Comparison of ENCODE assay signal across 25 mouse cellular contexts in the genomic region with DNA sequence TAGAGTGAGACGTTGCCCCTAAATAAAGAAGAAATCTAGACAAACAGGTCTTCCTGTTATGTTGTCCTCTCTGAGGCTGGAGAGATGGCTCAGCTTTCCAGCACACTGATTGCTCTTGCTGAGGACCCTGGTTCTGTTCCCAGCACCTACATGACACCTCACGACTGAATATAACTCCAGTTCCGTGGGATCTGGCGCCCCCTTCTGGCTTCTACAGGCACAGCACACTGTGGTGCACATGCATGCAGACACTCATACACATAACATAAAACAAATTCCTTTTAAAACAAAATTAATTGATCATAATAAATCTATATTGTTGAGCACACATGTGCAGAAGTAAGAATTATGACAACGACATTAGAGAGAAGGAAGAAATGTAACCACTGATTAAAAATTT. TPM values are rescaled to one million over a fixed set of nuclear protein-coding genes. Genes with fewer than 3 reads are reported as not detected.
DNase-seq lines count a peak whose midpoint lies in the region; TF ChIP-seq lines count a peak whose summit lies in the region.
"Had no signal": no experiment of that assay in that cellular context is flagged by ENCODE, and none has a peak within 500 bp of the region (broad histone marks: within the 10 kb centered on the region; RNA-seq: fewer than 3 reads in every experiment).

No protein-coding gene starts in this region.

- H3K27me3 ChIP-seq in testis, adult 2 months (ENCODE audit: control insufficient read depth, insufficient read depth, low read length) = no peaks in the 10 kb centered on the region
- H3K27me3 ChIP-seq: CH12.LX; embryonic facial prominence, embryonic 13.5 days; forebrain, embryonic 12.5 days; hindbrain, embryonic 13.5 days had no signal

- H3K4me3 ChIP-seq in layer of hippocampus, adult 2 months = no peak overlapping the region
- H3K4me3 ChIP-seq in testis, adult 2 months (ENCODE audit: control insufficient read depth, low read depth, low read length) = no peak overlapping the region
- H3K4me3 ChIP-seq: embryonic facial prominence, embryonic 13.5 days; forebrain, embryonic 12.5 days; gastrocnemius, adult 2 months; hindbrain, embryonic 13.5 days had no signal

- H3K4me1 ChIP-seq in testis, adult 2 months (ENCODE audit: control insufficient read depth, insufficient read depth, low read length) = no peaks in the 10 kb centered on the region
- H3K4me1 ChIP-seq: embryonic facial prominence, embryonic 13.5 days; forebrain, embryonic 12.5 days; hindbrain, embryonic 13.5 days had no signal

- peak; percentile 40 for TF ChIP-seq CTCF in layer of hippocampus, adult 2 months (conservative IDR thresholded peaks at IDR 0.05)
- TF ChIP-seq CTCF in testis, adult 2 months (IDR thresholded peaks at IDR 0.05; ENCODE audit: control insufficient read depth, insufficient read depth, insufficient replicate concordance, low read depth, low read length) = peak; percentile 82; the same call in 1 of the 2 replicates
- TF ChIP-seq CTCF in brain, embryonic 14.5 days (IDR thresholded peaks at IDR 0.05; ENCODE audit: borderline replicate concordance, extremely low read depth, insufficient read depth, insufficient read length) = peak; percentile 7; the same call in 1 of the 2 replicates

- DNase-seq in layer of hippocampus, adult 2 months (ENCODE audit: low spot score in 2 of 2) = no peak
- DNase-seq in layer of hippocampus, postnatal 10 days (ENCODE audit: low spot score in 2 of 2) = no peak
- no peak for DNase-seq in testis, postnatal 10 days (ENCODE audit: low spot score)
- no peak for DNase-seq in brain, embryonic 14.5 days (ENCODE audit: low read depth)
- DNase-seq in kidney, adult 9 months = no peak
- DNase-seq: adrenal gland, postnatal 14 days; cerebellum, adult 18-20 months; cerebellum, adult 9-11 months; cerebellum, postnatal 36 days; forebrain, postnatal 0 days; gastrocnemius, adult 2 months; gastrocnemius, postnatal 25 days; heart, postnatal 10 days had no signal

- no peak for TF ChIP-seq POLR2A in testis, adult 2 months (IDR thresholded peaks at IDR 0.05; ENCODE audit: control insufficient read depth, low read depth, low read length)
- TF ChIP-seq POLR2A in brain, embryonic 14.5 days (IDR thresholded peaks at IDR 0.05; ENCODE audit: borderline replicate concordance, extremely low read depth, insufficient read depth, insufficient read length, poor library complexity, severe bottlenecking) = no peak

- no peaks in the 10 kb centered on the region for H3K36me3 ChIP-seq in testis, adult 2 months (ENCODE audit: control insufficient read depth, insufficient read depth, low read length)
- H3K36me3 ChIP-seq: embryonic facial prominence, embryonic 13.5 days; forebrain, embryonic 12.5 days; G1E; hindbrain, embryonic 13.5 days had no signal

- H3K27ac ChIP-seq in layer of hippocampus, adult 2 months = no peak overlapping the region
- H3K27ac ChIP-seq in testis, adult 2 months (ENCODE audit: control insufficient read depth, insufficient read depth, low read depth, low read length) = no peak overlapping the region
- H3K27ac ChIP-seq: embryonic facial prominence, embryonic 13.5 days; forebrain, embryonic 12.5 days; gastrocnemius, adult 2 months; hindbrain, embryonic 13.5 days; hindbrain, postnatal 0 days had no signal

RNA-seq across cellular contexts. Expression of gene Serpina9, which starts 8.9 kb away (rescaled TPM):
- total RNA-seq in layer of hippocampus, adult 2 months (2021) = not detected
- total RNA-seq in layer of hippocampus, postnatal 10 days (2021) = under 1 TPM in 1 of 2 experiments, not detected in 1; 0.21 TPM
- 0.91 and 1.0 TPM in 2 replicates for polyA plus RNA-seq in testis, adult 2 months (2012; rRNA removed)
- polyA plus RNA-seq in brain, embryonic 14.5 days (2012; rRNA removed) = 0.04 TPM in 1 of 2 replicates, not detected in the other
- total RNA-seq: adrenal gland, adult 18-20 months; gastrocnemius, adult 2 months; gastrocnemius, postnatal 25 days; granulocyte monocyte progenitor cell, adult 5-6 weeks; heart, postnatal 10 days; hematopoietic stem cell, adult 5-6 weeks; hindbrain, postnatal 0 days had no signal
- polyA plus RNA-seq: forebrain, embryonic 12.5 days; G1E; hindbrain, embryonic 13.5 days had no signal

RNA-seq across cellular contexts. Expression of gene Serpina11, which starts 14.9 kb away (rescaled TPM):
- not detected for total RNA-seq in layer of hippocampus, adult 2 months (2021)
- not detected for total RNA-seq in layer of hippocampus, postnatal 10 days (2021)
- polyA plus RNA-seq in testis, adult 2 months (2012; rRNA removed) = not detected in 2 replicates
- polyA plus RNA-seq in brain, embryonic 14.5 days (2012; rRNA removed) = not detected in 2 replicates
- total RNA-seq: adrenal gland, adult 18-20 months; forebrain, postnatal 0 days; G1E; gastrocnemius, adult 2 months; gastrocnemius, postnatal 25 days; heart, postnatal 10 days; hematopoietic stem cell, adult 5-6 weeks; hindbrain, postnatal 0 days had no signal
- polyA plus RNA-seq: activated CD4-positive, CD25-positive, alpha-beta regulatory T cell, adult 4 months; embryonic facial prominence, embryonic 13.5 days; forebrain, embryonic 12.5 days; forebrain, postnatal 0 days; G1E; heart, embryonic 14.5 days; hindbrain, embryonic 13.5 days had no signal

RNA-seq across cellular contexts. Expression of gene Serpina12, which starts 39.6 kb away (rescaled TPM):
- total RNA-seq in layer of hippocampus, adult 2 months (2021) = under 1 TPM in 1 of 2 experiments, not detected in 1; 0.13 TPM
- total RNA-seq in layer of hippocampus, postnatal 10 days (2021) = not detected
- polyA plus RNA-seq in testis, adult 2 months (2012; rRNA removed) = not detected in 2 replicates
- polyA plus RNA-seq in brain, embryonic 14.5 days (2012; rRNA removed) = not detected in 2 replicates
- total RNA-seq: CH12.LX; forebrain, postnatal 0 days; gastrocnemius, adult 2 months; gastrocnemius, postnatal 25 days; granulocyte monocyte progenitor cell, adult 5-6 weeks; heart, postnatal 10 days; hematopoietic stem cell, adult 5-6 weeks; hindbrain, postnatal 0 days had no signal
- polyA plus RNA-seq: activated CD4-positive, CD25-positive, alpha-beta regulatory T cell, adult 4 months; embryonic facial prominence, embryonic 13.5 days; forebrain, embryonic 12.5 days; forebrain, postnatal 0 days; G1E; heart, embryonic 14.5 days; hindbrain, embryonic 13.5 days; hindbrain, postnatal 0 days had no signal

RNA-seq across cellular contexts. Expression of gene Serpina1e, which starts 45.9 kb away (rescaled TPM):
- not detected for total RNA-seq in layer of hippocampus, adult 2 months (2021)
- total RNA-seq in layer of hippocampus, postnatal 10 days (2021) = not detected
- polyA plus RNA-seq in testis, adult 2 months (2012; rRNA removed) = 0.67 TPM in 1 of 2 replicates, not detected in the other
- polyA plus RNA-seq in brain, embryonic 14.5 days (2012; rRNA removed) = 0.12 TPM in 1 of 2 replicates, not detected in the other
- total RNA-seq: CH12.LX; forebrain, postnatal 0 days; G1E; granulocyte monocyte progenitor cell, adult 5-6 weeks; heart, postnatal 10 days; hematopoietic stem cell, adult 5-6 weeks; hindbrain, postnatal 0 days had no signal
- polyA plus RNA-seq: activated CD4-positive, CD25-positive, alpha-beta regulatory T cell, adult 4 months; embryonic facial prominence, embryonic 13.5 days; forebrain, embryonic 12.5 days; forebrain, postnatal 0 days; G1E; heart, embryonic 14.5 days; hindbrain, embryonic 13.5 days; hindbrain, postnatal 0 days had no signal

Comparison
In these comparisons a context has a peak if more than half of its experiments do, and no peak if none do; other contexts are left out.
1. CTCF ChIP-seq: peak in every context shown above with its lines; median percentile 82 in testis, adult 2 months; 40 in layer of hippocampus, adult 2 months; 7 in brain, embryonic 14.5 days.